Mouse (Mus musculus) CH12.LX (cell line): ENCODE results near the gene 1700016H13Rik. TPM values are rescaled to one million over a fixed set of nuclear protein-coding genes. Genes with fewer than 3 reads are reported as not detected.

Experiments used
- DNase-seq: peaks from one replicate; pipeline ENCODE4 v3.0.0-alpha.2; 2013; ENCODE audit errors: extremely low read depth
- H3K27ac ChIP-seq: 2 replicates; pipeline ENCODE4 v1.5.1; 2012; ENCODE audit warnings: low read depth, mild to moderate bottlenecking, control low read depth, moderate library complexity; ENCODE audit not compliant: insufficient read depth
- H3K27me3 ChIP-seq: replicated peaks from 2 replicates; pipeline ENCODE3; 2012; ENCODE audit warnings: inconsistent platforms
- H3K36me3 ChIP-seq, 2 experiments: replicated peaks in 1 of 2; 2 replicates each; pipeline versions ENCODE3 to v1.6.1; 2012; ENCODE audit warnings: inconsistent platforms in 1 of 2, low read length in 1 of 2, mild to moderate bottlenecking in 1 of 2, mixed read lengths in 1 of 2, moderate library complexity in 1 of 2; ENCODE audit not compliant: control insufficient read depth in 1 of 2, insufficient read depth in 1 of 2
- H3K4me1 ChIP-seq, 2 experiments: 2 replicates each; pipeline ENCODE4 v1.6.1; 2012; ENCODE audit warnings: inconsistent platforms in 1 of 2, moderate library complexity in 1 of 2; ENCODE audit not compliant: insufficient read depth in 2 of 2, control insufficient read depth in 1 of 2
- H3K4me2 ChIP-seq: 2 replicates; pipeline ENCODE4 v1.6.1; 2012; ENCODE audit warnings: low read depth, mild to moderate bottlenecking, control low read depth; ENCODE audit not compliant: poor library complexity, insufficient read depth, severe bottlenecking
- H3K4me3 ChIP-seq, 3 experiments: fragments of 150-350 bp in 1 of 3; sonication (generic) in 1 of 3; replicated peaks in 1 of 3; 2 replicates each; pipeline versions ENCODE3 to v1.5.1; 2011 to 2012; ENCODE audit warnings: low read depth in 2 of 3, low read length in 2 of 3, mild to moderate bottlenecking in 2 of 3, moderate library complexity in 2 of 3, control low read depth in 1 of 3, improper control_type of control experiment in 1 of 3, inconsistent platforms in 1 of 3, mixed read lengths in 1 of 3; ENCODE audit not compliant: poor library complexity in 1 of 3
- H3K79me2 ChIP-seq: replicated peaks from 2 replicates; pipeline ENCODE4 v1.6.1; 2012; ENCODE audit warnings: mild to moderate bottlenecking, moderate library complexity; ENCODE audit not compliant: control insufficient read depth, poor library complexity, insufficient read depth, severe bottlenecking; ENCODE audit errors: extremely low read depth
- H3K9ac ChIP-seq: 2 replicates; pipeline ENCODE4 v1.6.1; 2012; ENCODE audit warnings: low read depth, mild to moderate bottlenecking, control low read depth, moderate library complexity; ENCODE audit not compliant: insufficient read depth
- H3K9me3 ChIP-seq: replicated peaks from 2 replicates; pipeline ENCODE3; 2012; ENCODE audit warnings: low read length, inconsistent platforms, mixed read lengths
- E2F4 ChIP-seq: IDR thresholded peaks from 2 replicates; pipeline ENCODE4 v1.6.1; 2011; ENCODE audit warnings: low read depth, low read length, improper control_type of control experiment; ENCODE audit not compliant: insufficient replicate concordance
- HCFC1 ChIP-seq: IDR thresholded peaks from 2 replicates; pipeline ENCODE4 v1.6.1; 2012; ENCODE audit warnings: low read depth, mild to moderate bottlenecking, inconsistent platforms, low read length, improper control_type of control experiment
- JUND ChIP-seq: conservative IDR thresholded peaks from 2 replicates; pipeline ENCODE4 v1.6.1; 2011; ENCODE audit warnings: low read depth, low read length, improper control_type of control experiment
- MAFK ChIP-seq: IDR thresholded peaks from 2 replicates; pipeline ENCODE4 v1.6.1; 2011; ENCODE audit warnings: low read length, improper control_type of control experiment; ENCODE audit not compliant: insufficient replicate concordance
- MAZ ChIP-seq: IDR thresholded peaks from 2 replicates; pipeline ENCODE4 v1.6.1; 2012; ENCODE audit warnings: low read depth, mild to moderate bottlenecking, inconsistent platforms, low read length, improper control_type of control experiment, moderate library complexity
- MEF2A ChIP-seq: IDR thresholded peaks from 2 replicates; pipeline ENCODE4 v1.6.1; 2014; ENCODE audit warnings: low read depth, mild to moderate bottlenecking, inconsistent platforms, low read length, improper control_type of control experiment, borderline replicate concordance
- MXI1 ChIP-seq: IDR thresholded peaks from 2 replicates; pipeline ENCODE4 v1.6.1; 2011; ENCODE audit warnings: mild to moderate bottlenecking, low read depth, low read length, improper control_type of control experiment
- NELFE ChIP-seq: IDR thresholded peaks from 2 replicates; pipeline ENCODE4 v1.6.1; 2011; ENCODE audit warnings: low read depth, low read length, improper control_type of control experiment
- NRF1 ChIP-seq: IDR thresholded peaks from 2 replicates; pipeline ENCODE4 v1.6.1; 2014; ENCODE audit warnings: low read depth, mild to moderate bottlenecking, inconsistent platforms, low read length, improper control_type of control experiment, moderate library complexity
- TBP ChIP-seq: conservative IDR thresholded peaks from 2 replicates; pipeline ENCODE4 v1.6.1; 2011; ENCODE audit warnings: low read depth, low read length, improper control_type of control experiment
- TCF12 ChIP-seq: IDR thresholded peaks from 2 replicates; pipeline ENCODE4 v1.6.1; 2014; ENCODE audit warnings: low read depth, mild to moderate bottlenecking, inconsistent platforms, low read length, improper control_type of control experiment
- USF2 ChIP-seq: conservative IDR thresholded peaks from 2 replicates; pipeline ENCODE4 v1.6.1; 2011; ENCODE audit warnings: low read depth, low read length, improper control_type of control experiment
- ZKSCAN1 ChIP-seq: IDR thresholded peaks from 2 replicates; pipeline ENCODE4 v1.6.1; 2012; ENCODE audit warnings: low read depth, inconsistent platforms, low read length, improper control_type of control experiment, borderline replicate concordance
- dilution Hi-C: fragments of 300-500 bp; cut with MboI; formaldehyde crosslinking; loops from 2 replicates; pipeline ENCODE4 v1.14.3; 2020; ENCODE audit warnings: low sequenced_read_pairs; ENCODE audit not compliant: extremely low pct_unique_long_range_greater_than_20kb, extremely low pct_ligation_motif_present
- in situ Hi-C: fragments of 300-500 bp; cut with MboI; formaldehyde crosslinking; loops from 3 replicates; pipeline ENCODE4 v1.14.3; 2019; ENCODE audit warnings: low sequenced_read_pairs, low pct_ligation_motif_present, low pct_unique_long_range_greater_than_20kb, mixed read lengths
- polyA plus RNA-seq: library from polyadenylated mRNA; unstranded; fragments of >175 nt; gene quantifications from 2 replicates; pipeline ENCODE4 v1.2.1, GENCODE M21; 2012; ENCODE audit warnings: low read depth; ENCODE audit not compliant: insufficient read length
- total RNA-seq, 2 experiments: library from RNA; depleted of rRNA; stranded (reverse); fragments of 300-350 nt in 1 of 2; fragments of >200 nt in 1 of 2; gene quantifications; 2 replicates each; pipeline ENCODE4 v1.2.3; 2012 to 2014

Gene 1700016H13Rik
- total and polyA plus RNA-seq, 3 experiments, result not detected

DNA sequence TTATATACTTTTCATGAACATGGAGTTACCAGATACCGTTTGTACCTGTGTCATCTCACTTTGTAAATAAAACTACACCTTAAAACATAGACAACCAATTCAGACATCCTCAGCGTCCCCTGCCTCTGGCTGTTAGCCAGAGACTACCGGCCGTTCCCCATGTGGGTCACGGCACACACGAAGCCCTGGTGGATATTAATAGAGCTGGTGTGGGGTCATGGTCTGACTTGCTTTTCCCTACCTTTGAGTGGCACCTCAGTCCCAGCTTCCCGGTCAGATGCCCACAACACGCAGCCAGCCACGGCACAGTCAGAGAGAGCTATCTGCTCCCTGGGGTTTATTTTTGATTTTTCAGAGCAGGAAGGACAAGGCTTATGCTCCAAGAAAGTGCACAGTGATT, 57.5 kb downstream of the 1700016H13Rik start:
- Histone ChIP-seq H3K27me3 (no peaks in the 10 kb centered on the region), H3K36me3 (no peaks in the 10 kb centered on the region), H3K4me2 (no peak overlapping the region), H3K4me1 (peaks cover 3 to 5% of the 10 kb centered on the region in 2 experiments; a peak in 2 of 4 replicates), H3K9ac (no peak overlapping the region), H3K4me3 (no peak overlapping the region), H3K27ac (no peak overlapping the region), H3K79me2 (no peaks in the 10 kb centered on the region), H3K9me3 (no peaks in the 10 kb centered on the region)
- dilution Hi-C loops, result no loop called here
- TF ChIP-seq MAFK (no peak), JUND (no peak), TCF12 (no peak), MEF2A (no peak), MXI1 (no peak), E2F4 (no peak), USF2 (no peak), ZKSCAN1 (no peak), TBP (no peak), HCFC1 (no peak), NRF1 (no peak), NELFE (no peak), MAZ (no peak)
- no peak for DNase-seq
- in situ Hi-C loops, result no loop called here

Other genes with a start within 250 kb of the 1700016H13Rik start
- 0.04 TPM in 2 replicates for gene Ptpn13, start 230.8 kb downstream of the 1700016H13Rik start, total RNA-seq (2012; rRNA removed)
- not detected in 2 replicates for gene Ptpn13, start 230.8 kb downstream of the 1700016H13Rik start, total RNA-seq (2014; rRNA removed)
- not detected in 2 replicates for gene Ptpn13, start 230.8 kb downstream of the 1700016H13Rik start, polyA plus RNA-seq
- not detected in 2 replicates for gene Slc10a6, start 26.6 kb downstream of the 1700016H13Rik start, total RNA-seq (2012; rRNA removed)
- gene Slc10a6, start 26.6 kb downstream of the 1700016H13Rik start, total RNA-seq (2014; rRNA removed), result not detected in 2 replicates
- not detected in 2 replicates for gene Slc10a6, start 26.6 kb downstream of the 1700016H13Rik start, polyA plus RNA-seq
- gene Aff1, start 36.4 kb upstream of the 1700016H13Rik start, total RNA-seq (2012; rRNA removed), result 20.7 and 21.8 TPM in 2 replicates
- gene Aff1, start 36.4 kb upstream of the 1700016H13Rik start, total RNA-seq (2014; rRNA removed), result 12.0 and 13.2 TPM in 2 replicates
- 32.7 and 38.9 TPM in 2 replicates for gene Aff1, start 36.4 kb upstream of the 1700016H13Rik start, polyA plus RNA-seq